Comparison of ENCODE assay signal across 8 mouse cellular contexts in the genomic region with DNA sequence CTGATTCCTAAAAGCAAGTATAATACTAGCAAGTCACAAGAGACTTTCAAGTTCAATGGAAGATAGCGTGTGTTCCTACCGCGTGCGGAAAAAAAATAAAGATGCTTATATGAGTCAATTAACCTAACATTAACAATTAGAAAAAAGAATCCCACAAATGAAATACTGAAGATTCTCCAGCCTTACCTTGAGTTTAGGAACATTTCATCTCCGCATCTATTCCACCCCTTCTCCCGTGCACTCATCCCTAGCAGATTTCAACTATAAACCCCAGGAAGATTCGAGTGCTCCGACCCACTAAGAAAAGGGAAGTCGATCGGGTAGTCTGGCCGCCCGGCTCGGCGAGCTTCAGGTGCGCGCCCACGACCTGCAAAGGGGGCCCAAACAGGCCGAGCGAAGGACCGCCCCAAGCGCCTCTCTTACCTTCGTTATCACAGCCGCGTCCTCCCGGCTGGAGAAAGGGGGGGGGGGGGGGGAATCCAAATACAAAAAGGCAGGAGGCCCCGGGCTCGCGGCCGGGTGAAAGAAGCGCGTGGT. TPM values are rescaled to one million over a fixed set of nuclear protein-coding genes. Genes with fewer than 3 reads are reported as not detected.
DNase-seq lines count a peak whose midpoint lies in the region; ATAC-seq lines count a peak whose summit lies in the region.

No protein-coding gene starts in this region.

- H3K4me2 ChIP-seq in forebrain, embryonic 13.5 days: peak overlapping the region; percentile 69
- H3K4me2 ChIP-seq in intestine, embryonic 16.5 days (ENCODE audit: low read depth, low read length): peak overlapping the region; percentile 63

- H3K27ac ChIP-seq in forebrain, embryonic 13.5 days: peak overlapping the region; percentile 95
- H3K27ac ChIP-seq in intestine, embryonic 16.5 days (ENCODE audit: low read length): peak overlapping the region; percentile 89

- H3K27me3 ChIP-seq in forebrain, embryonic 13.5 days: no peaks in the 10 kb centered on the region
- no peaks in the 10 kb centered on the region for H3K27me3 ChIP-seq in intestine, embryonic 16.5 days (replicated peaks; ENCODE audit: control insufficient read depth, insufficient read depth, low read length)

- under 1% methylated on average over 29 of the region's 31 CpGs for WGBS in forebrain, embryonic 13.5 days
- WGBS in intestine, embryonic 16.5 days: under 1% methylated on average over 29 of the region's 31 CpGs

- H3K9me3 ChIP-seq in forebrain, embryonic 13.5 days (replicated peaks): no peaks in the 10 kb centered on the region
- no peaks in the 10 kb centered on the region for H3K9me3 ChIP-seq in intestine, embryonic 16.5 days (ENCODE audit: control insufficient read depth, low read length)

- H3K36me3 ChIP-seq in forebrain, embryonic 13.5 days (ENCODE audit: poor library complexity, severe bottlenecking): no peaks in the 10 kb centered on the region
- no peaks in the 10 kb centered on the region for H3K36me3 ChIP-seq in intestine, embryonic 16.5 days (ENCODE audit: control insufficient read depth, insufficient read depth, low read length)

- peak; percentile 54 for DNase-seq in retina, embryonic 14.5 days (ENCODE audit: low spot score)
- DNase-seq in retina, postnatal 1 day: no peak
- DNase-seq in adipocyte (ENCODE audit: low spot score): peak; percentile 28
- DNase-seq in lung, postnatal 36 days: peak; percentile 26
- peak; percentile 52 to 58 for DNase-seq in spleen, postnatal 36 days (ENCODE audit: low spot score in 2 of 2)
- DNase-seq in MN1 (ENCODE audit: low spot score): no peak

- H3K9ac ChIP-seq in forebrain, embryonic 13.5 days: peak overlapping the region; percentile 91
- H3K9ac ChIP-seq in intestine, embryonic 16.5 days (ENCODE audit: low read depth, low read length): peak overlapping the region; percentile 92

- H3K4me3 ChIP-seq in forebrain, embryonic 13.5 days: peak overlapping the region; percentile 81
- H3K4me3 ChIP-seq in intestine, embryonic 16.5 days (ENCODE audit: low read length): peak overlapping the region; percentile 89

- H3K4me1 ChIP-seq in forebrain, embryonic 13.5 days: peaks cover 18% of the 10 kb centered on the region
- H3K4me1 ChIP-seq in intestine, embryonic 16.5 days (ENCODE audit: control insufficient read depth, insufficient read depth, low read length): peaks cover 8% of the 10 kb centered on the region

- no peak for ATAC-seq in forebrain, embryonic 13.5 days
- ATAC-seq in intestine, embryonic 16.5 days: peak; percentile 10

RNA-seq across cellular contexts. Expression of gene Ptpn4, which starts 0.9 kb away (rescaled TPM):
- 10.9 and 11.0 TPM in 2 replicates for polyA plus RNA-seq in forebrain, embryonic 13.5 days (2015; fragmentation: Nextera tagmentation; extraction: Ambion mirVana)
- 2.8 and 2.9 TPM in 2 replicates for polyA plus RNA-seq in intestine, embryonic 16.5 days (2015; fragmentation: Nextera tagmentation; extraction: Ambion mirVana)

Comparison
In these comparisons a context has a peak if more than half of its experiments do, and no peak if none do; other contexts are left out.
1. DNase-seq: peak in retina, embryonic 14.5 days (single experiment), adipocyte (single experiment), lung, postnatal 36 days (single experiment) and spleen, postnatal 36 days (2 of 2); none in retina, postnatal 1 day (single experiment) and MN1 (single experiment).